Mouse (Mus musculus) bone marrow macrophage, adult 2 months (primary cell): ENCODE measurements around the gene Hnf1a.

ENCODE experiments used
- CTCF ChIP-seq: IDR thresholded peaks from 2 replicates; pipeline ENCODE4 v1.5.1; 2012; ENCODE audit warnings: low read depth, mild to moderate bottlenecking, low read length, moderate library complexity
- POLR2A ChIP-seq: IDR thresholded peaks from 2 replicates; pipeline ENCODE4 v1.6.1; 2012; ENCODE audit warnings: mild to moderate bottlenecking, low read depth, low read length, borderline replicate concordance

DNA sequence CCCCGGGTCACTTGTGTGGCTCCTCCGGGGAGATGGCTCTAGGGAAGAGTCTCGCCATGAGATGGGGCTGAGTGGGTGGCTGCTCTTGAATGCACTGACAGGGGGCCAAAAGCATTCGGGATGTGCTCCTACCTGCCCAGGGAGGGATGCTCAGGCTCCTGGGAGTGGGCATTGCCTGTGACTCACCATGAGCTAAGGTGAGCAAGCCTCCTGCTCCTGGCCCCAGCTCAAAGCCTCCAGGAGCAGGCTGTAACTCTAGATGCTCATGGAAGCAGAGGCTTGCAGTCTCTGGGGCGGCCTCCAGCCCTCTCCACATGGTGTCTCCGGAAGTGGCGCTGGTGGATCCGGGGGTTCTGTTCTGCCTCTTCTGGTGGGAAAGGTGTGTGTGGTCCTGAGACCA is 30.6 kb upstream of the Hnf1a start:
- TF ChIP-seq POLR2A (no peak), CTCF (no peak)
